Mouse (Mus musculus) neural tube, embryonic 13.5 days (tissue): ENCODE results near the gene Tmem79. TPM values are rescaled to one million over a fixed set of nuclear protein-coding genes. Genes with fewer than 3 reads are reported as not detected.

Source experiments
- polyA plus RNA-seq: library from polyadenylated mRNA; unstranded; fragments of >200 nt; fragmentation: Nextera tagmentation; extraction: Ambion mirVana; gene quantifications from 2 replicates; pipeline ENCODE4 v1.2.1, GENCODE M21; 2015

Tmem79 gene
- polyA plus RNA-seq, 1 experiment from 2014 or later = 1.5 TPM

Other genes starting within 250 kb of the Tmem79 start
- 15.9 and 19.4 TPM in 2 replicates for gene Mef2d, start 193.8 kb downstream of the Tmem79 start, polyA plus RNA-seq
- 0.15 and 0.67 TPM in 2 replicates for gene Rhbg, start 81.4 kb downstream of the Tmem79 start, polyA plus RNA-seq
- 0.23 and 0.33 TPM in 2 replicates for gene Gm38392, start 48.9 kb downstream of the Tmem79 start, polyA plus RNA-seq
- 8.5 and 12.5 TPM in 2 replicates for gene Tsacc, start 39.1 kb downstream of the Tmem79 start, polyA plus RNA-seq
- gene Cct3, start 39.0 kb downstream of the Tmem79 start, polyA plus RNA-seq = 496 and 532 TPM in 2 replicates
- gene Glmp, start 11.1 kb downstream of the Tmem79 start, polyA plus RNA-seq = 99.6 and 112 TPM in 2 replicates
- gene Smg5, start 112 bp upstream of the Tmem79 start, polyA plus RNA-seq = 57.2 and 66.1 TPM in 2 replicates
- 3.4 and 5.3 TPM in 2 replicates for gene Paqr6, start 28.4 kb upstream of the Tmem79 start, polyA plus RNA-seq
- gene Bglap3, start 36.6 kb upstream of the Tmem79 start, polyA plus RNA-seq = not detected in 2 replicates
- not detected in 2 replicates for gene Bglap2, start 42.6 kb upstream of the Tmem79 start, polyA plus RNA-seq
- gene Bglap, start 48.3 kb upstream of the Tmem79 start, polyA plus RNA-seq = not detected in 2 replicates
- gene Pmf1, start 74.2 kb upstream of the Tmem79 start, polyA plus RNA-seq = 31.6 and 33.5 TPM in 2 replicates
- 30.4 and 31.1 TPM in 2 replicates for gene Slc25a44, start 89.0 kb upstream of the Tmem79 start, polyA plus RNA-seq
- gene Sema4a, start 125.0 kb upstream of the Tmem79 start, polyA plus RNA-seq = 19.7 and 21.8 TPM in 2 replicates
- gene Lmna, start 173.8 kb upstream of the Tmem79 start, polyA plus RNA-seq = 41.9 and 45.3 TPM in 2 replicates
- gene Mex3a, start 196.2 kb upstream of the Tmem79 start, polyA plus RNA-seq = 32.5 and 33.7 TPM in 2 replicates
- gene Rab25, start 212.2 kb upstream of the Tmem79 start, polyA plus RNA-seq = not detected in 2 replicates
- gene Lamtor2, start 216.9 kb upstream of the Tmem79 start, polyA plus RNA-seq = 161 and 170 TPM in 2 replicates
- 38.4 and 40.6 TPM in 2 replicates for gene Ubqln4, start 217.6 kb upstream of the Tmem79 start, polyA plus RNA-seq
- 157 and 164 TPM in 2 replicates for gene Ssr2, start 239.7 kb upstream of the Tmem79 start, polyA plus RNA-seq